In the genomic region with DNA sequence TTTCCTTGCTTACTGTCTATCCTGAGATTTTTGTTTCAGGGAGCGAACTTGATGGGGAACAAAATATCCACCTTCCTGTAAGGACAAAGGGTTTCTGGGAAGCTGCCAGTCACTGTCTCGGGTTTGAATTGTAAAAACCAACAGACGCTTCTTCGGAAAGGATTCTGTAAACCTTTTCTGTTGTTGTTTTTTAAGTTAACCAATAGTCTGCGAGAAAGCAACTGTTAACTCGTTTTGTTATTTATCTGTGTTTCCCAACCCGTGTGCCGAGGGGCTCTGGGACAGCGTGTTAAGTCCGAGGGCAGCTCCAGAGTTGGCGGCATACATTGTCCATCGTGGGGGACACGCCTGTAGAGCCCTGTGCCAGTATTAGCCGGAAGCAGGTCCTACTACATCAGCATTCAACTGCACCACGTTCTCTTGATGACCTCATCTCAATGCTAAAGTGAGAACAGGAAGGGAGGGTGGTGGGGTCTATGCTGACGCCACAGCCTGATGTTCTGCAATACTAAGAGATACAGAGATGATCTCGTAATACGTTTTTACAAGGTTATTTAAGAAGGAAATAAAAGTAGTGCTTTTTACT, we compare ENCODE assay signal across 10 mouse cellular contexts.
A peak's percentile ranks its signal among the peaks of the same experiment; 100 is the strongest.
DNase-seq lines count a peak whose midpoint lies in the region; ATAC-seq and TF ChIP-seq lines count a peak whose summit lies in the region.
"Had no signal": no experiment of that assay in that cellular context is flagged by ENCODE, and none has a peak within 500 bp of the region (broad histone marks: within the 10 kb centered on the region; RNA-seq: fewer than 3 reads in every experiment).

No protein-coding gene starts in this region.

- no peak for TF ChIP-seq CTCF in cerebellum, adult 2 months (IDR thresholded peaks at IDR 0.05; ENCODE audit: borderline replicate concordance, insufficient read depth, low read depth, low read length)

- H3K27ac ChIP-seq in heart, embryonic 15.5 days, result peak overlapping the region; percentile 46
- no peak overlapping the region for H3K27ac ChIP-seq in cerebellum, adult 2 months (ENCODE audit: insufficient read depth, low read length)

- no peaks in the 10 kb centered on the region for H3K27me3 ChIP-seq in heart, embryonic 15.5 days
- peaks cover 4% of the 10 kb centered on the region for H3K27me3 ChIP-seq in megakaryocyte, embryonic 14.5 days (replicated peaks)
- no peaks in the 10 kb centered on the region for H3K27me3 ChIP-seq in cerebellum, adult 2 months (ENCODE audit: control insufficient read depth, insufficient read depth, low read length)
- H3K27me3 ChIP-seq: stomach, embryonic 15.5 days had no signal

- no peaks in the 10 kb centered on the region for H3K36me3 ChIP-seq in heart, embryonic 15.5 days
- no peaks in the 10 kb centered on the region for H3K36me3 ChIP-seq in megakaryocyte, embryonic 14.5 days (replicated peaks; ENCODE audit: low read length)
- H3K36me3 ChIP-seq: stomach, embryonic 15.5 days had no signal

- H3K4me3 ChIP-seq in heart, embryonic 15.5 days, result no peak overlapping the region
- H3K4me3 ChIP-seq in megakaryocyte, embryonic 14.5 days (replicated peaks), result peak overlapping the region; percentile 46
- no peak overlapping the region for H3K4me3 ChIP-seq in cerebellum, adult 2 months (replicated peaks; ENCODE audit: insufficient read depth, low read depth, low read length)
- H3K4me3 ChIP-seq: stomach, embryonic 15.5 days had no signal

- peak; percentile 78 for ATAC-seq in activated CD4-positive, CD25-positive, alpha-beta regulatory T cell, adult 4 months
- peak; percentile 51 for ATAC-seq in heart, embryonic 15.5 days (replicated peaks; ENCODE audit: insufficient number of reproducible peaks, insufficient read depth, low FRiP score, low read depth)

- H3K9me3 ChIP-seq in heart, embryonic 15.5 days (replicated peaks), result no peaks in the 10 kb centered on the region
- H3K9me3 ChIP-seq in megakaryocyte, embryonic 14.5 days, result 0 out of 2 replicates have a peak, but pooled peaks cover 2% of the 10 kb centered on the region
- H3K9me3 ChIP-seq: stomach, embryonic 15.5 days had no signal

- peak; percentile 82 for DNase-seq in CD4-positive, CD25-positive, alpha-beta regulatory T cell, adult 2 months (ENCODE audit: low read depth, low spot score)
- no peak for DNase-seq in urinary bladder, adult 18-20 months (ENCODE audit: low spot score in 2 of 2)
- DNase-seq in urinary bladder, adult 2 months (ENCODE audit: low spot score), result no peak
- DNase-seq in urinary bladder, postnatal 10 days (ENCODE audit: low spot score), result no peak
- no peak for DNase-seq in cerebellum, adult 2 months
- DNase-seq: adrenal gland, postnatal 36 days had no signal

- 51% methylated on average over 18 of the region's 18 CpGs for WGBS in heart, embryonic 15.5 days
- 54% methylated on average over 18 of the region's 18 CpGs for WGBS in cerebellum, adult 2 months

- H3K4me2 ChIP-seq in heart, embryonic 15.5 days, result peak overlapping the region; percentile 19; the same call in 1 of the 2 replicates
- H3K4me2 ChIP-seq: stomach, embryonic 15.5 days had no signal

- no peak for TF ChIP-seq POLR2A in cerebellum, adult 2 months (IDR thresholded peaks at IDR 0.05; ENCODE audit: borderline replicate concordance, insufficient read depth, low read length)

- H3K4me1 ChIP-seq in heart, embryonic 15.5 days (replicated peaks), result peaks cover 27% of the 10 kb centered on the region
- H3K4me1 ChIP-seq in megakaryocyte, embryonic 14.5 days, result peaks cover 42% of the 10 kb centered on the region
- peaks cover 6% of the 10 kb centered on the region for H3K4me1 ChIP-seq in cerebellum, adult 2 months (ENCODE audit: control insufficient read depth, insufficient read depth, low read length)

- H3K9ac ChIP-seq in heart, embryonic 15.5 days, result no peak overlapping the region
- H3K9ac ChIP-seq: stomach, embryonic 15.5 days had no signal
